In the genomic region with DNA sequence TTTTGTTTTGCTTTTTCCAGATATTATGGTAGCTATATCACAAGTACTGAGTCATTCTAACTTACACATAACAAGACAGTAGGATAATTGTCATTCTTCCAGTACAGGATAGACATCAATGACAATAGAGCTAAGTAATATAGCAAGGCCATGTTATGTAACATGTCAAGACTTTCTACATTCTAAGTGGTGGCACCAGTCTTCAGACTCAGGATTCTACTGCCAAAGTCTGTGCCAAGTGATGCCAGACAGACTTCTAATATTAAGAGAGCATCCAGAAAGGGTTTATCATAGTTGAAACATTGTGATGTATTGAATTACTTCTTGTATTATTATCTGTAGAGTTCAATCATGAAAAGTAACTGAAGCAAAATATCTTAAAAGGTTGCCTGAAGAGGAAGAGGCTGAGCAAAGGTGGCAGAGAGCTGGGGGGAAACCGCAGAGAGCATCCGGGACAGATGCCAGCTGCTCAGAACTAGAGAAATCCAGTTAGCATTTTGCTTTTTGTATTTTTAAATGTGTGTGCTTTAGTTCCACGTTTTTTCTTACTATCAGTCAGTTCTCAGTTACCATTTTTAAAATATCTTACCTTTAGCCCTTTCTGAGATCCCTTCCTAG, we compare ENCODE assay signal across 24 mouse cellular contexts. TPM values are rescaled to one million over a fixed set of nuclear protein-coding genes. Genes with fewer than 3 reads are reported as not detected.
DNase-seq lines count a peak whose midpoint lies in the region; ATAC-seq and TF ChIP-seq lines count a peak whose summit lies in the region.
"Had no signal": no experiment of that assay in that cellular context is flagged by ENCODE, and none has a peak within 500 bp of the region (broad histone marks: within the 10 kb centered on the region; RNA-seq: fewer than 3 reads in every experiment).

No protein-coding gene starts in this region.

- no peak overlapping the region for H3K4me3 ChIP-seq in heart, postnatal 0 days (ENCODE audit: low read depth, low read length)
- no peak overlapping the region for H3K4me3 ChIP-seq in heart, adult 2 months
- H3K4me3 ChIP-seq: forebrain, embryonic 15.5 days; limb, embryonic 12.5 days; neural tube, embryonic 12.5 days had no signal

- no peaks in the 10 kb centered on the region for H3K79me2 ChIP-seq in heart, adult 2 months (replicated peaks; ENCODE audit: control insufficient read depth, insufficient read depth, low read length)

- peak overlapping the region; percentile 7; the same call in 1 of the 2 replicates for H3K27ac ChIP-seq in heart, postnatal 0 days (ENCODE audit: low read depth)
- H3K27ac ChIP-seq in heart, adult 2 months = no peak overlapping the region
- H3K27ac ChIP-seq: forebrain, embryonic 15.5 days; limb, embryonic 12.5 days; liver, embryonic 14.5 days; neural tube, embryonic 12.5 days had no signal

- intact Hi-C loops in heart, adult 2 months (cut with DNase I) = no loop called here

- H3K27me3 ChIP-seq in heart, postnatal 0 days (ENCODE audit: control insufficient read depth, insufficient read depth, low read length) = no peaks in the 10 kb centered on the region
- H3K27me3 ChIP-seq in heart, adult 2 months (ENCODE audit: control insufficient read depth, insufficient read depth, low read length) = no peaks in the 10 kb centered on the region
- H3K27me3 ChIP-seq: forebrain, embryonic 15.5 days; limb, embryonic 12.5 days; neural tube, embryonic 12.5 days had no signal

- H3K4me1 ChIP-seq in heart, postnatal 0 days (ENCODE audit: control insufficient read depth, insufficient read depth) = no peaks in the 10 kb centered on the region
- no peaks in the 10 kb centered on the region for H3K4me1 ChIP-seq in heart, adult 2 months (ENCODE audit: control insufficient read depth, insufficient read depth, low read length)
- H3K4me1 ChIP-seq: forebrain, embryonic 15.5 days; limb, embryonic 12.5 days; neural tube, embryonic 12.5 days had no signal

- H3K9ac ChIP-seq in heart, postnatal 0 days (replicated peaks; ENCODE audit: low read depth, low read length) = no peak overlapping the region
- no peak overlapping the region for H3K9ac ChIP-seq in heart, adult 2 months (ENCODE audit: low read depth, low read length)
- H3K9ac ChIP-seq: forebrain, embryonic 15.5 days; limb, embryonic 12.5 days; liver, embryonic 14.5 days; neural tube, embryonic 12.5 days had no signal

- H3K9me3 ChIP-seq in heart, postnatal 0 days (replicated peaks; ENCODE audit: control insufficient read depth, low read length) = no peaks in the 10 kb centered on the region
- H3K9me3 ChIP-seq: forebrain, embryonic 15.5 days; limb, embryonic 12.5 days; neural tube, embryonic 12.5 days had no signal

- no peak for TF ChIP-seq CTCF in heart, postnatal 0 days (IDR thresholded peaks at IDR 0.05; ENCODE audit: low read depth)
- no peak for TF ChIP-seq CTCF in heart, adult 2 months (IDR thresholded peaks at IDR 0.05)

- no peaks in the 10 kb centered on the region for H3K36me3 ChIP-seq in heart, postnatal 0 days (replicated peaks; ENCODE audit: control insufficient read depth, insufficient read depth, low read length)
- no peaks in the 10 kb centered on the region for H3K36me3 ChIP-seq in heart, adult 2 months (ENCODE audit: control insufficient read depth, insufficient read depth, low read length)
- H3K36me3 ChIP-seq: forebrain, embryonic 15.5 days; limb, embryonic 12.5 days; neural tube, embryonic 12.5 days had no signal

- TF ChIP-seq EP300 in heart, postnatal 0 days (IDR thresholded peaks at IDR 0.05; ENCODE audit: low read depth) = no peak
- TF ChIP-seq EP300 in heart, adult 2 months (IDR thresholded peaks at IDR 0.05; ENCODE audit: insufficient read depth, low read depth, low read length) = no peak

- no peak for ATAC-seq in heart, postnatal 0 days (ENCODE audit: insufficient read depth, low read depth)
- peak; percentile 95 for ATAC-seq in CD4-positive, CD25-positive, alpha-beta regulatory T cell, adult 4 months
- peak; percentile 71 for ATAC-seq in megakaryocyte, adult 5-6 weeks (ENCODE audit: poor library complexity, severe bottlenecking)
- ATAC-seq: forebrain, embryonic 15.5 days; intestine, embryonic 16.5 days; midbrain, embryonic 16.5 days had no signal

- 70% methylated on average over 3 of the region's 3 CpGs for WGBS in heart, postnatal 0 days
- 59% methylated on average over 3 of the region's 3 CpGs for WGBS in heart, adult 2 months

- DNase-seq in heart, postnatal 0 days (ENCODE audit: low spot score) = no peak
- DNase-seq in heart, adult 2 months = no peak
- peak; percentile 73 for DNase-seq in thymus, postnatal 0 days (ENCODE audit: low spot score)
- no peak for DNase-seq in embryo, embryonic 10.5 days (ENCODE audit: low spot score)
- DNase-seq in gastrocnemius, postnatal 10 days = no peak
- DNase-seq in c-Kit-positive CD71-positive TER-119-positive erythroid progenitor cells, embryonic 14.5 days (ENCODE audit: low spot score) = no peak
- DNase-seq: adrenal gland, adult 2 months; cerebellum, adult 11-12 months; gastrocnemius, postnatal 14 days; heart, postnatal 4 days; kidney, postnatal 14 days; lung, postnatal 4 days had no signal

- TF ChIP-seq POLR2A in heart, adult 2 months (IDR thresholded peaks at IDR 0.05; ENCODE audit: insufficient read depth, low read depth, low read length) = no peak

- no peak overlapping the region for H3K4me2 ChIP-seq in heart, postnatal 0 days (ENCODE audit: low read depth, low read length)
- H3K4me2 ChIP-seq: forebrain, embryonic 15.5 days; heart, embryonic 11.5 days; limb, embryonic 12.5 days; neural tube, embryonic 12.5 days had no signal

RNA-seq across cellular contexts. Expression of a gene that starts 34.2 kb away (rescaled TPM):
- not detected in 2 replicates for total RNA-seq in heart, postnatal 0 days (2014; rRNA removed; ENCODE audit: low replicate concordance)
- polyA plus RNA-seq in heart, postnatal 0 days (2015; fragmentation: Nextera tagmentation; extraction: Ambion mirVana) = not detected in 2 replicates
- total RNA-seq in heart, adult 2 months (2021) = not detected
- polyA plus RNA-seq in heart, adult 2 months (2012; rRNA removed) = not detected in 2 replicates
- not detected for polyA plus RNA-seq in CD4-positive, CD25-positive, alpha-beta regulatory T cell, adult 4 months (2017; shearing (Covaris generic))
- not detected in 2 replicates for total RNA-seq in megakaryocyte, adult 5-6 weeks (2015)
- total RNA-seq in megakaryocyte, adult 5-6 weeks (2017) = not detected in 2 replicates
- polyA plus RNA-seq in thymus, postnatal 0 days (2015; fragmentation: Nextera tagmentation; extraction: Ambion mirVana) = not detected in 2 replicates
- total RNA-seq in gastrocnemius, postnatal 10 days (2021) = not detected
- total RNA-seq: adrenal gland, adult 2 months; ES-E14; gastrocnemius, postnatal 14 days; heart, postnatal 4 days; left cerebral cortex, adult 8-10 months had no signal
- polyA plus RNA-seq: adrenal gland, adult 2 months; forebrain, embryonic 15.5 days; heart, embryonic 11.5 days; intestine, embryonic 16.5 days; limb, embryonic 12.5 days; liver, embryonic 14.5 days; midbrain, embryonic 16.5 days; neural tube, embryonic 12.5 days; testis, adult 2 months had no signal
